Mouse (Mus musculus): ENCODE data around the gene C530008M17Rik. TPM values are rescaled to one million over a fixed set of nuclear protein-coding genes. Genes with fewer than 3 reads are reported as not detected.

The C530008M17Rik gene
- total and polyA plus RNA-seq, 2 experiments from 2014 or later = 52.5 to 55.3 TPM

- no peaks in the 10 kb centered on the region; the same call in 1 of the 2 replicates for H3K4me1 ChIP-seq (ENCODE audit: insufficient read depth, low read length)
- H3K27ac ChIP-seq = peak overlapping the region; percentile 34; the same call in 1 of the 2 replicates
- H3K36me3 ChIP-seq (ENCODE audit: insufficient read depth, low read length) = no peaks in the 10 kb centered on the region
- peak; percentile 52 for ATAC-seq
- no peak overlapping the region for H3K9ac ChIP-seq (replicated peaks; ENCODE audit: low read length)
- H3K27me3 ChIP-seq (ENCODE audit: insufficient read depth, low read length) = no peaks in the 10 kb centered on the region
- TF ChIP-seq CTCF (IDR thresholded peaks at IDR 0.05; ENCODE audit: low read depth) = no peak
- H3K4me3 ChIP-seq (ENCODE audit: low read length) = no peak overlapping the region
- 69% methylated on average over 15 of the region's 15 CpGs for WGBS
- DNase-seq (ENCODE audit: low spot score) = peak; percentile 30
- no peak overlapping the region for H3K4me2 ChIP-seq (ENCODE audit: low read depth, low read length)
- H3K9me3 ChIP-seq (ENCODE audit: low read length) = no peaks in the 10 kb centered on the region
These were observed 51.7 kb downstream of the C530008M17Rik start for GRCm38 (mm10) chr5:76708004-76708403.

GRCm38 (mm10) chr5:76713743-76714142 lies 57.4 kb downstream of the C530008M17Rik start:
- H3K4me2 ChIP-seq (ENCODE audit: low read depth, low read length) = no peak overlapping the region
- no peak overlapping the region for H3K27ac ChIP-seq

GRCm38 (mm10) chr5:76719954-76720353 lies 63.6 kb downstream of the C530008M17Rik start:
- WGBS = 51% methylated on average over 3 of the region's 3 CpGs
- H3K9ac ChIP-seq (replicated peaks; ENCODE audit: low read length) = no peak overlapping the region
- H3K36me3 ChIP-seq (ENCODE audit: insufficient read depth, low read length) = no peaks in the 10 kb centered on the region
- no peak overlapping the region for H3K4me3 ChIP-seq (ENCODE audit: low read length)
- no peak for TF ChIP-seq CTCF (IDR thresholded peaks at IDR 0.05; ENCODE audit: low read depth)
- DNase-seq (ENCODE audit: low spot score) (no peak), ATAC-seq (no peak)
- peaks cover 4% of the 10 kb centered on the region; the same call in 1 of the 2 replicates for H3K4me1 ChIP-seq (ENCODE audit: insufficient read depth, low read length)
- H3K27me3 ChIP-seq (ENCODE audit: insufficient read depth, low read length) = no peaks in the 10 kb centered on the region
- no peak overlapping the region for H3K4me2 ChIP-seq (ENCODE audit: low read depth, low read length)
- H3K27ac ChIP-seq = 0 out of 2 replicates have a peak overlapping the region, but pooled peaks have one; percentile 51
- H3K9me3 ChIP-seq (ENCODE audit: low read length) = no peaks in the 10 kb centered on the region

More at GRCm38 (mm10) chr5:76713743-76714142, 57.4 kb downstream of the C530008M17Rik start:
- 80% methylated on average over 7 of the region's 7 CpGs for WGBS
- Histone ChIP-seq H3K9ac (replicated peaks; ENCODE audit: low read length) (no peak overlapping the region), H3K9me3 (ENCODE audit: low read length) (no peaks in the 10 kb centered on the region), H3K4me1 (ENCODE audit: insufficient read depth, low read length) (no peaks in the 10 kb centered on the region; the same call in 1 of the 2 replicates), H3K27me3 (ENCODE audit: insufficient read depth, low read length) (no peaks in the 10 kb centered on the region), H3K4me3 (ENCODE audit: low read length) (no peak overlapping the region), H3K36me3 (ENCODE audit: insufficient read depth, low read length) (no peaks in the 10 kb centered on the region)
- 0 out of 2 replicates have a peak, but pooled peaks have one; percentile 39 for ATAC-seq
- TF ChIP-seq CTCF (IDR thresholded peaks at IDR 0.05; ENCODE audit: low read depth) = no peak
- DNase-seq (ENCODE audit: low spot score) = no peak

- Histone ChIP-seq H3K4me2 (ENCODE audit: low read depth, low read length) (no peak overlapping the region), H3K27me3 (ENCODE audit: insufficient read depth, low read length) (no peaks in the 10 kb centered on the region), H3K9me3 (ENCODE audit: low read length) (no peaks in the 10 kb centered on the region), H3K4me3 (ENCODE audit: low read length) (no peak overlapping the region), H3K9ac (replicated peaks; ENCODE audit: low read length) (no peak overlapping the region), H3K4me1 (ENCODE audit: insufficient read depth, low read length) (no peaks in the 10 kb centered on the region), H3K27ac (no peak overlapping the region), H3K36me3 (ENCODE audit: insufficient read depth, low read length) (no peaks in the 10 kb centered on the region)
- DNase-seq (ENCODE audit: low spot score) = no peak
- ATAC-seq = no peak
- peak; percentile 42 for TF ChIP-seq CTCF (IDR thresholded peaks at IDR 0.05; ENCODE audit: low read depth)
- 99% methylated on average over 2 of the region's 2 CpGs for WGBS
These were observed 68.6 kb downstream of the C530008M17Rik start for GRCm38 (mm10) chr5:76724878-76725277.

- H3K4me2 ChIP-seq (ENCODE audit: low read depth, low read length) = no peak overlapping the region
- ATAC-seq = no peak
- H3K9me3 ChIP-seq (ENCODE audit: low read length) = no peaks in the 10 kb centered on the region
- no peaks in the 10 kb centered on the region for H3K27me3 ChIP-seq (ENCODE audit: insufficient read depth, low read length)
- TF ChIP-seq CTCF (IDR thresholded peaks at IDR 0.05; ENCODE audit: low read depth) = no peak
- H3K4me3 ChIP-seq (ENCODE audit: low read length) = no peak overlapping the region
- H3K36me3 ChIP-seq (ENCODE audit: insufficient read depth, low read length) = no peaks in the 10 kb centered on the region
- no peaks in the 10 kb centered on the region for H3K4me1 ChIP-seq (ENCODE audit: insufficient read depth, low read length)
- H3K27ac ChIP-seq = no peak overlapping the region
- 72% methylated on average over 8 of the region's 8 CpGs for WGBS
- DNase-seq (ENCODE audit: low spot score) = no peak
- no peak overlapping the region for H3K9ac ChIP-seq (replicated peaks; ENCODE audit: low read length)
These were observed 70.3 kb downstream of the C530008M17Rik start for GRCm38 (mm10) chr5:76726518-76727103.

GRCm38 (mm10) chr5:76733055-76733641 lies 76.8 kb downstream of the C530008M17Rik start:
- H3K4me1 ChIP-seq (ENCODE audit: insufficient read depth, low read length) = no peaks in the 10 kb centered on the region
- 77% methylated on average over 6 of the region's 6 CpGs for WGBS
- no peaks in the 10 kb centered on the region for H3K36me3 ChIP-seq (ENCODE audit: insufficient read depth, low read length)
- H3K4me2 ChIP-seq (ENCODE audit: low read depth, low read length) = no peak overlapping the region
- ATAC-seq (no peak), DNase-seq (ENCODE audit: low spot score) (no peak)
- H3K4me3 ChIP-seq (ENCODE audit: low read length) = no peak overlapping the region
- no peak overlapping the region for H3K27ac ChIP-seq
- TF ChIP-seq CTCF (IDR thresholded peaks at IDR 0.05; ENCODE audit: low read depth) = no peak
- H3K9me3 ChIP-seq (ENCODE audit: low read length) = no peaks in the 10 kb centered on the region
- no peak overlapping the region for H3K9ac ChIP-seq (replicated peaks; ENCODE audit: low read length)
- H3K27me3 ChIP-seq (ENCODE audit: insufficient read depth, low read length) = no peaks in the 10 kb centered on the region

- H3K9me3 ChIP-seq (ENCODE audit: low read length) = no peaks in the 10 kb centered on the region
- no peak overlapping the region for H3K9ac ChIP-seq (replicated peaks; ENCODE audit: low read length)
- 93% methylated on average over 6 of the region's 6 CpGs for WGBS
- H3K27me3 ChIP-seq (ENCODE audit: insufficient read depth, low read length) = no peaks in the 10 kb centered on the region
- H3K36me3 ChIP-seq (ENCODE audit: insufficient read depth, low read length) = peaks cover 11% of the 10 kb centered on the region; the same call in 1 of the 2 replicates
- no peak for ATAC-seq
- no peak overlapping the region for H3K4me3 ChIP-seq (ENCODE audit: low read length)
- no peak overlapping the region for H3K27ac ChIP-seq
- DNase-seq (ENCODE audit: low spot score) = no peak
- H3K4me1 ChIP-seq (ENCODE audit: insufficient read depth, low read length) = no peaks in the 10 kb centered on the region
- TF ChIP-seq CTCF (IDR thresholded peaks at IDR 0.05; ENCODE audit: low read depth) = no peak
- no peak overlapping the region for H3K4me2 ChIP-seq (ENCODE audit: low read depth, low read length)
These were observed 85.2 kb downstream of the C530008M17Rik start for GRCm38 (mm10) chr5:76741463-76741862.

Data from hindbrain, postnatal 0 days (tissue).